Mouse (Mus musculus) Patski (cell line): ENCODE data around the gene Hk2. TPM values are rescaled to one million over a fixed set of nuclear protein-coding genes. Genes with fewer than 3 reads are reported as not detected.
A peak's percentile ranks its signal among the peaks of the same experiment; 100 is the strongest.

Experiments used
- ATAC-seq: fragments of 100-300 bp; one replicate; pipeline ENCODE4 v1.8.0; 2021
- CTCF ChIA-PET: fragments of 350-600 bp; sonication (Branson Sonifier 250); formaldehyde crosslinking; loops from one replicate; lab custom pipeline; 2022; ENCODE audit warnings: inconsistent platforms; lab: Charles Lee
- POLR2A ChIA-PET: fragments of 350-600 bp; sonication (Branson Sonifier 250); formaldehyde crosslinking; loops from one replicate; lab custom pipeline; 2022; ENCODE audit warnings: antibody characterized with exemption, inconsistent platforms; lab: Charles Lee
- DNase-seq: peaks from one replicate; pipeline ENCODE4 v3.0.0-alpha.2; 2011; ENCODE audit warnings: low read depth, low spot score
- H3K27me3 ChIP-seq: fragments of 371-371 bp; one replicate; pipeline ENCODE4 v1.5.1; 2021
- CTCF ChIP-seq: fragments of 100-300 bp; IDR thresholded peaks from one replicate; pipeline ENCODE4 v1.5.1; 2021
- in situ Hi-C: fragments of 300-500 bp; cut with MboI; formaldehyde crosslinking; loops from 3 replicates; pipeline ENCODE4 v1.11.1; 2018; ENCODE audit warnings: low pct_unique_long_range_greater_than_20kb, mixed read lengths
- polyA plus RNA-seq: library from polyadenylated mRNA; unstranded; gene quantifications from one replicate; pipeline ENCODE4 v1.2.3, GENCODE M21; 2021

Gene Hk2
- polyA plus RNA-seq, 1 experiment from 2014 or later, result 75.3 TPM

GRCm38 (mm10) chr6:82723321-82723720 is 50.9 kb downstream of the Hk2 start:
- ATAC-seq, result peak; percentile 88
- H3K27me3 ChIP-seq, result no peaks in the 10 kb centered on the region
- CTCF ChIA-PET, result interaction anchor here (2.4 to 2.9 kb wide), 3 partner anchors 9 to 20 kb away, joined by 11 to 15 read pairs (median 11); no protein-coding TSS in a partner anchor
- DNase-seq, result peak; percentile 39
- POLR2A ChIA-PET, result no interaction called here
- TF ChIP-seq CTCF, result no peak
- in situ Hi-C loops, result no loop called here

GRCm38 (mm10) chr6:82716126-82716525 is 58.1 kb downstream of the Hk2 start:
- ChIA-PET CTCF (interaction anchor here (0.7 to 3.6 kb wide), 4 partner anchors 13 to 255 kb away, joined by 3 to 20 read pairs (median 14); no protein-coding TSS in a partner anchor), POLR2A (no interaction called here)
- no peaks in the 10 kb centered on the region for H3K27me3 ChIP-seq
- DNase-seq, result no peak
- no peak for TF ChIP-seq CTCF
- in situ Hi-C loops, result loop anchor here (10.0 kb wide), 1 partner anchor 259 kb away; no protein-coding TSS in a partner anchor
- no peak for ATAC-seq

- ChIA-PET CTCF (interaction anchor here (0.7 to 3.6 kb wide), 8 partner anchors 7 to 255 kb away, joined by 3 to 20 read pairs (median 10); no protein-coding TSS in a partner anchor), POLR2A (no interaction called here)
- TF ChIP-seq CTCF, result no peak
- in situ Hi-C loops, result loop anchor here (10.0 kb wide), 1 partner anchor 259 kb away; no protein-coding TSS in a partner anchor
- H3K27me3 ChIP-seq, result no peaks in the 10 kb centered on the region
- no peak for ATAC-seq
- DNase-seq, result no peak
Measured at GRCm38 (mm10) chr6:82715653-82716052, 58.6 kb downstream of the Hk2 start.

- DNase-seq (no peak), ATAC-seq (no peak)
- CTCF ChIA-PET, result interaction anchor here (0.7 to 3.6 kb wide), 9 partner anchors 8 to 256 kb away, joined by 3 to 20 read pairs (median 8); no protein-coding TSS in a partner anchor
- in situ Hi-C loops, result loop anchor here (10.0 kb wide), 1 partner anchor 260 kb away; no protein-coding TSS in a partner anchor
- POLR2A ChIA-PET, result interaction anchor here (1.5 kb wide), 1 partner anchor 22 kb away, joined by 3 read pairs; no protein-coding TSS in a partner anchor
- no peaks in the 10 kb centered on the region for H3K27me3 ChIP-seq
- no peak for TF ChIP-seq CTCF
Measured at GRCm38 (mm10) chr6:82715253-82715652, 59.0 kb downstream of the Hk2 start.

- ChIA-PET POLR2A (interaction anchor here (1.5 kb wide), 1 partner anchor 22 kb away, joined by 3 read pairs; no protein-coding TSS in a partner anchor), CTCF (interaction anchor here (0.8 to 3.6 kb wide), 12 partner anchors 8 to 701 kb away, joined by 3 to 20 read pairs (median 5); partner anchors contain the start of gene Hk2)
- in situ Hi-C loops, result loop anchor here (10.0 kb wide), 1 partner anchor 260 kb away; no protein-coding TSS in a partner anchor
- ATAC-seq, result no peak
- no peaks in the 10 kb centered on the region for H3K27me3 ChIP-seq
- no peak for TF ChIP-seq CTCF
- DNase-seq, result no peak
Measured at GRCm38 (mm10) chr6:82714841-82715240, 59.4 kb downstream of the Hk2 start.

- CTCF ChIA-PET, result interaction anchor here (0.7 to 3.6 kb wide), 15 partner anchors 9 to 701 kb away, joined by 3 to 20 read pairs (median 4); partner anchors contain the start of genes Hk2 and Pole4
- in situ Hi-C loops, result loop anchor here (10.0 kb wide), 1 partner anchor 261 kb away; no protein-coding TSS in a partner anchor
Measured at GRCm38 (mm10) chr6:82714243-82714642, 60.0 kb downstream of the Hk2 start.

GRCm38 (mm10) chr6:82707742-82708141 is 66.5 kb downstream of the Hk2 start:
- ChIA-PET POLR2A (no interaction called here), CTCF (interaction anchor here (1.2 to 1.3 kb wide), 2 partner anchors 28 to 731 kb away, joined by 3 read pairs; no protein-coding TSS in a partner anchor)
- in situ Hi-C loops, result no loop called here
- no peak for TF ChIP-seq CTCF
- DNase-seq (no peak), ATAC-seq (no peak)
- H3K27me3 ChIP-seq, result no peaks in the 10 kb centered on the region

More at GRCm38 (mm10) chr6:82714243-82714642, 60.0 kb downstream of the Hk2 start:
- POLR2A ChIA-PET, result interaction anchor here (0.7 to 1.5 kb wide), 2 partner anchors 23 to 153 kb away, joined by 3 read pairs; no protein-coding TSS in a partner anchor
- ATAC-seq (peak; percentile 91), DNase-seq (no peak)
- H3K27me3 ChIP-seq, result no peaks in the 10 kb centered on the region
- peak; percentile 95 for TF ChIP-seq CTCF

- in situ Hi-C loops, result no loop called here
- no peak for TF ChIP-seq CTCF
- H3K27me3 ChIP-seq, result no peaks in the 10 kb centered on the region
- DNase-seq (no peak), ATAC-seq (no peak)
- CTCF ChIA-PET, result interaction anchor here (1.2 to 1.3 kb wide), 2 partner anchors 29 to 731 kb away, joined by 3 read pairs; no protein-coding TSS in a partner anchor
- POLR2A ChIA-PET, result interaction anchor here (0.5 kb wide), 1 partner anchor 8 kb away, joined by 4 read pairs; no protein-coding TSS in a partner anchor
Measured at GRCm38 (mm10) chr6:82707241-82707640, 67.0 kb downstream of the Hk2 start.

- CTCF ChIA-PET, result interaction anchor here (1.4 kb wide), 1 partner anchor 9 kb away, joined by 6 read pairs; no protein-coding TSS in a partner anchor
Measured at GRCm38 (mm10) chr6:82705221-82705620, 69.0 kb downstream of the Hk2 start, which contains the start of gene Pole4. TSS of gene Pole4 (minus strand) at chr6:82705365.

GRCm38 (mm10) chr6:82703710-82704109 is 70.5 kb downstream of the Hk2 start:
- H3K27me3 ChIP-seq, result no peaks in the 10 kb centered on the region
- POLR2A ChIA-PET, result no interaction called here
- in situ Hi-C loops, result loop anchor here (5.0 kb wide), 1 partner anchor 726 kb away; no protein-coding TSS in a partner anchor
- ATAC-seq, result no peak
- no peak for TF ChIP-seq CTCF
- no peak for DNase-seq
- CTCF ChIA-PET, result interaction anchor here (1.0 to 3.2 kb wide), 5 partner anchors 11 to 410 kb away, joined by 3 to 16 read pairs (median 11); no protein-coding TSS in a partner anchor

More at GRCm38 (mm10) chr6:82705221-82705620, 69.0 kb downstream of the Hk2 start, which contains the start of gene Pole4:
- no peaks in the 10 kb centered on the region for H3K27me3 ChIP-seq
- no peak for ATAC-seq
- TF ChIP-seq CTCF, result no peak
- POLR2A ChIA-PET, result no interaction called here
- no peak for DNase-seq
- in situ Hi-C loops, result no loop called here
